Mouse (Mus musculus) embryo, embryonic 10 days (tissue): ENCODE measurements around the gene Slc25a41.
A peak's percentile ranks its signal among the peaks of the same experiment; 100 is the strongest.
"Not testable (repeated sequence)": the region's sequence is repeated elsewhere in the genome, so short reads cannot be mapped to it uniquely, and the experiment has no call there.

ENCODE experiments used
- DNase-seq: peaks from one replicate; pipeline ENCODE4 v3.0.0-alpha.2; 2015; ENCODE audit warnings: low spot score

The Slc25a41 gene

GRCm38 (mm10) chr17:57041554-57041953 lies at the start of gene Slc25a41:
Slc25a41 (minus strand) TSS chr17:57041654.
- no peak for DNase-seq

- peak; percentile 54 for DNase-seq
Observed at GRCm38 (mm10) chr17:57087049-57087832, 45.8 kb upstream of the Slc25a41 start, which contains the start of gene Tubb4a. Tubb4a (minus strand) TSS chr17:57087782.

GRCm38 (mm10) chr17:57085970-57086757 lies 44.7 kb upstream of the Slc25a41 start:
- no peak for DNase-seq

GRCm38 (mm10) chr17:57082481-57082880 lies 41.0 kb upstream of the Slc25a41 start:
- no peak for DNase-seq

- no peak for DNase-seq
Observed at GRCm38 (mm10) chr17:57081234-57081842, 39.9 kb upstream of the Slc25a41 start.

GRCm38 (mm10) chr17:57079919-57080318 lies 38.5 kb upstream of the Slc25a41 start:
- no peak for DNase-seq

GRCm38 (mm10) chr17:57078336-57078735 lies 36.9 kb upstream of the Slc25a41 start, which contains the start of gene Dennd1c:
Dennd1c (minus strand) TSS chr17:57078514.
- DNase-seq = no peak

- DNase-seq = no peak
Observed at GRCm38 (mm10) chr17:57076916-57077315, 35.5 kb upstream of the Slc25a41 start.

GRCm38 (mm10) chr17:57070699-57071098 lies 29.2 kb upstream of the Slc25a41 start:
- peak; percentile 77 for DNase-seq

GRCm38 (mm10) chr17:57070272-57070671 lies 28.8 kb upstream of the Slc25a41 start:
- DNase-seq = no peak

GRCm38 (mm10) chr17:57066908-57067307 lies 25.5 kb upstream of the Slc25a41 start:
- no peak for DNase-seq

- no peak for DNase-seq
Observed at GRCm38 (mm10) chr17:57063031-57063430, 21.6 kb upstream of the Slc25a41 start.

- no peak for DNase-seq
Observed at GRCm38 (mm10) chr17:57062548-57062947, 21.1 kb upstream of the Slc25a41 start.

- peak; percentile 27 for DNase-seq
Observed at GRCm38 (mm10) chr17:57062011-57062521, 20.6 kb upstream of the Slc25a41 start.

- no peak for DNase-seq
Observed at GRCm38 (mm10) chr17:57061069-57061468, 19.6 kb upstream of the Slc25a41 start.

- peak; percentile 96 for DNase-seq
Observed at GRCm38 (mm10) chr17:57060231-57060801, 18.9 kb upstream of the Slc25a41 start.

- peak; percentile 88 for DNase-seq
Observed at GRCm38 (mm10) chr17:57059486-57059977, 18.1 kb upstream of the Slc25a41 start, which contains the start of gene Slc25a23. Slc25a23 (minus strand) TSS chr17:57059863.

- no peak for DNase-seq
Observed at GRCm38 (mm10) chr17:57058891-57059485, 17.5 kb upstream of the Slc25a41 start, which contains the start of gene Crb3. Crb3 (plus strand) TSS chr17:57059105.

GRCm38 (mm10) chr17:57056246-57056645 lies 14.8 kb upstream of the Slc25a41 start:
- no peak for DNase-seq

GRCm38 (mm10) chr17:57051679-57052078 lies 10.2 kb upstream of the Slc25a41 start:
- not testable (repeated sequence) for DNase-seq

- DNase-seq = no peak
Observed at GRCm38 (mm10) chr17:57048816-57049215, 7.4 kb upstream of the Slc25a41 start.
